ENCODE assay signal across 13 mouse cellular contexts in genomic region chr7:18923267-18923666, GRCm38 (mm10). TPM values are rescaled to one million over a fixed set of nuclear protein-coding genes. Genes with fewer than 3 reads are reported as not detected.
A peak's percentile ranks its signal among the peaks of the same experiment; 100 is the strongest.
DNase-seq lines count a peak whose midpoint lies in the region; ATAC-seq and TF ChIP-seq lines count a peak whose summit lies in the region.
"Had no signal": no experiment of that assay in that cellular context is flagged by ENCODE, and none has a peak within 500 bp of the region (broad histone marks: within the 10 kb centered on the region; RNA-seq: fewer than 3 reads in every experiment).

No protein-coding gene starts in this region.

- intact Hi-C loops in left cerebral cortex, postnatal 4 days (cut with DNase I) = no loop called here

- no peak for ATAC-seq in forebrain, postnatal 0 days
- no peak for ATAC-seq in midbrain, embryonic 11.5 days (ENCODE audit: low FRiP score)
- ATAC-seq: lung, postnatal 0 days; Patski had no signal

- H3K36me3 ChIP-seq in forebrain, postnatal 0 days (ENCODE audit: insufficient read depth) = no peaks in the 10 kb centered on the region
- H3K36me3 ChIP-seq in midbrain, embryonic 11.5 days (ENCODE audit: control insufficient read depth, insufficient read depth, low read length) = no peaks in the 10 kb centered on the region

- WGBS in forebrain, postnatal 0 days = 45% methylated on average over 11 of the region's 11 CpGs
- WGBS in midbrain, embryonic 11.5 days = 69% methylated on average over 11 of the region's 11 CpGs

- peaks cover 38% of the 10 kb centered on the region for H3K4me1 ChIP-seq in forebrain, postnatal 0 days (ENCODE audit: insufficient read depth)
- H3K4me1 ChIP-seq in midbrain, embryonic 11.5 days (ENCODE audit: control insufficient read depth, insufficient read depth, low read length) = peaks cover 52% of the 10 kb centered on the region

- H3K27ac ChIP-seq in forebrain, postnatal 0 days (ENCODE audit: low read depth, low read length) = peak overlapping the region; percentile 97
- H3K27ac ChIP-seq in midbrain, embryonic 11.5 days (ENCODE audit: low read depth, low read length) = peak overlapping the region; percentile 75

- H3K4me3 ChIP-seq in forebrain, postnatal 0 days (ENCODE audit: low read depth, low read length) = peak overlapping the region; percentile 12; the same call in 1 of the 2 replicates
- no peak overlapping the region for H3K4me3 ChIP-seq in midbrain, embryonic 11.5 days (ENCODE audit: low read depth, low read length)

- no peaks in the 10 kb centered on the region for H3K9me3 ChIP-seq in forebrain, postnatal 0 days (ENCODE audit: low read length)
- no peaks in the 10 kb centered on the region for H3K9me3 ChIP-seq in midbrain, embryonic 11.5 days (ENCODE audit: control insufficient read depth, low read length)

- TF ChIP-seq CTCF in forebrain, postnatal 0 days (IDR thresholded peaks at IDR 0.05; ENCODE audit: low read depth) = no peak

- peak; percentile 29 to 58 for DNase-seq in left cerebral cortex, adult 8-10 months (ENCODE audit: low spot score in 2 of 2)
- no peak for DNase-seq in left cerebral cortex, postnatal 4 days
- no peak for DNase-seq in forebrain, postnatal 0 days
- no peak for DNase-seq in midbrain, embryonic 11.5 days (ENCODE audit: low spot score, missing footprints)
- DNase-seq in telencephalon, adult 2 months (ENCODE audit: low read depth, low spot score) = peak; percentile 65
- no peak for DNase-seq in cerebellum, postnatal 14 days
- DNase-seq in Muller cell, postnatal 12 days (ENCODE audit: inconsistent ontology term) = no peak
- DNase-seq: adrenal gland, adult 8-10 months; kidney, adult 11 months; kidney, postnatal 4 days had no signal

- peak overlapping the region; percentile 78 for H3K4me2 ChIP-seq in forebrain, postnatal 0 days (ENCODE audit: low read depth)
- H3K4me2 ChIP-seq in midbrain, embryonic 11.5 days = peak overlapping the region; percentile 3
- H3K4me2 ChIP-seq: liver, embryonic 11.5 days had no signal

- H3K9ac ChIP-seq in forebrain, postnatal 0 days = peak overlapping the region; percentile 31; the same call in 1 of the 2 replicates
- H3K9ac ChIP-seq in midbrain, embryonic 11.5 days (ENCODE audit: low read length) = no peak overlapping the region

- H3K27me3 ChIP-seq in forebrain, postnatal 0 days (ENCODE audit: insufficient read depth, low read length) = no peaks in the 10 kb centered on the region
- H3K27me3 ChIP-seq in midbrain, embryonic 11.5 days (ENCODE audit: control insufficient read depth, insufficient read depth, low read length) = no peaks in the 10 kb centered on the region; the same call in 1 of the 2 replicates

RNA-seq across cellular contexts. Expression of gene Nova2, which starts 2.4 kb away (rescaled TPM):
- total RNA-seq in left cerebral cortex, adult 8-10 months (2022) = 10 to 100 TPM; 67.1 to 75.1 (median 69.9) TPM
- 100 to 1,000 TPM; 152 to 154 TPM for total RNA-seq in left cerebral cortex, postnatal 4 days (2021)
- 15.4 and 19.5 TPM in 2 replicates for total RNA-seq in forebrain, postnatal 0 days (2014; rRNA removed)
- 7.2 and 11.4 TPM in 2 replicates for polyA plus RNA-seq in forebrain, postnatal 0 days (2015; fragmentation: Nextera tagmentation; extraction: Ambion mirVana)
- polyA plus RNA-seq in midbrain, embryonic 11.5 days (2014; fragmentation: Nextera tagmentation; extraction: Ambion mirVana) = 9.1 and 9.8 TPM in 2 replicates

RNA-seq across cellular contexts. Expression of gene Ccdc61, which starts 13.1 kb away (rescaled TPM):
- total RNA-seq in left cerebral cortex, adult 8-10 months (2022) = 10 to 100 TPM; 11.5 to 12.8 (median 12.2) TPM
- 10 to 100 TPM; 16.0 to 23.3 TPM for total RNA-seq in left cerebral cortex, postnatal 4 days (2021)
- total RNA-seq in forebrain, postnatal 0 days (2014; rRNA removed) = 12.8 and 17.2 TPM in 2 replicates
- polyA plus RNA-seq in forebrain, postnatal 0 days (2015; fragmentation: Nextera tagmentation; extraction: Ambion mirVana) = 21.6 and 23.2 TPM in 2 replicates
- 23.0 and 28.3 TPM in 2 replicates for polyA plus RNA-seq in midbrain, embryonic 11.5 days (2014; fragmentation: Nextera tagmentation; extraction: Ambion mirVana)

RNA-seq across cellular contexts. Expression of gene Pglyrp1, which starts 52.1 kb away (rescaled TPM):
- total RNA-seq in left cerebral cortex, adult 8-10 months (2022) = 10 to 100 TPM in 3 of 4 experiments, 1 to 10 TPM in 1; 9.4 to 15.3 (median 12.8) TPM
- 10 to 100 TPM; 16.1 to 16.8 TPM for total RNA-seq in left cerebral cortex, postnatal 4 days (2021)
- total RNA-seq in forebrain, postnatal 0 days (2014; rRNA removed) = 13.8 and 14.9 TPM in 2 replicates
- 26.9 and 27.0 TPM in 2 replicates for polyA plus RNA-seq in forebrain, postnatal 0 days (2015; fragmentation: Nextera tagmentation; extraction: Ambion mirVana)
- 2.3 and 2.7 TPM in 2 replicates for polyA plus RNA-seq in midbrain, embryonic 11.5 days (2014; fragmentation: Nextera tagmentation; extraction: Ambion mirVana)

Comparison
In these comparisons a context has a peak if more than half of its experiments do, and no peak if none do; other contexts are left out.
1. DNase-seq: peak in left cerebral cortex, adult 8-10 months (2 of 2) and telencephalon, adult 2 months (single experiment); none in left cerebral cortex, postnatal 4 days (single experiment), forebrain, postnatal 0 days (single experiment), midbrain, embryonic 11.5 days (single experiment), cerebellum, postnatal 14 days (0 of 2) and Muller cell, postnatal 12 days (single experiment).